ENCODE assay signal across 8 mouse cellular contexts in genomic region chr2:167292854-167293253, GRCm38 (mm10). TPM values are rescaled to one million over a fixed set of nuclear protein-coding genes. Genes with fewer than 3 reads are reported as not detected.
DNase-seq lines count a peak whose midpoint lies in the region; ATAC-seq lines count a peak whose summit lies in the region.

No protein-coding gene starts in this region.

- H3K36me3 ChIP-seq in intestine, embryonic 16.5 days (ENCODE audit: control insufficient read depth, insufficient read depth, low read length): no peaks in the 10 kb centered on the region
- H3K36me3 ChIP-seq in stomach, embryonic 16.5 days (ENCODE audit: control insufficient read depth, insufficient read depth, low read length): no peaks in the 10 kb centered on the region

- peak; percentile 1 to 3 for DNase-seq in cerebellum, adult 18-20 months
- DNase-seq in cerebellum, adult 8-10 months: no peak
- peak; percentile 1 to 2 for DNase-seq in layer of hippocampus, adult 8-10 months (ENCODE audit: low spot score in 2 of 2)
- DNase-seq in layer of hippocampus, adult 11-12 months (ENCODE audit: low spot score): no peak
- peak; percentile 63 for DNase-seq in adrenal gland, adult 2 months
- no peak for DNase-seq in ovary, adult 18-20 months (ENCODE audit: low spot score)

- peak overlapping the region; percentile 32 for H3K9ac ChIP-seq in intestine, embryonic 16.5 days (ENCODE audit: low read depth, low read length)
- H3K9ac ChIP-seq in stomach, embryonic 16.5 days (ENCODE audit: low read length): no peak overlapping the region

- WGBS in intestine, embryonic 16.5 days: 3% methylated on average over 6 of the region's 6 CpGs
- 7% methylated on average over 6 of the region's 6 CpGs for WGBS in stomach, embryonic 16.5 days

- H3K27me3 ChIP-seq in intestine, embryonic 16.5 days (replicated peaks; ENCODE audit: control insufficient read depth, insufficient read depth, low read length): no peaks in the 10 kb centered on the region
- H3K27me3 ChIP-seq in stomach, embryonic 16.5 days (ENCODE audit: control insufficient read depth, insufficient read depth, low read length): no peaks in the 10 kb centered on the region

- H3K27ac ChIP-seq in intestine, embryonic 16.5 days (ENCODE audit: low read length): peak overlapping the region; percentile 71
- peak overlapping the region; percentile 52 for H3K27ac ChIP-seq in stomach, embryonic 16.5 days (ENCODE audit: low read length)

- ATAC-seq in intestine, embryonic 16.5 days: peak; percentile 89
- ATAC-seq in stomach, embryonic 16.5 days (ENCODE audit: insufficient read depth, low FRiP score): peak; percentile 68; the same call in 1 of the 2 replicates

- no peak overlapping the region for H3K4me2 ChIP-seq in intestine, embryonic 16.5 days (ENCODE audit: low read depth, low read length)
- 0 out of 2 replicates have a peak overlapping the region, but pooled peaks have one; percentile 25 for H3K4me2 ChIP-seq in stomach, embryonic 16.5 days (ENCODE audit: low read depth, low read length)

- H3K4me3 ChIP-seq in intestine, embryonic 16.5 days (ENCODE audit: low read length): no peak overlapping the region
- no peak overlapping the region for H3K4me3 ChIP-seq in stomach, embryonic 16.5 days (replicated peaks; ENCODE audit: low read length)

- peaks cover 10% of the 10 kb centered on the region for H3K4me1 ChIP-seq in intestine, embryonic 16.5 days (ENCODE audit: control insufficient read depth, insufficient read depth, low read length)
- H3K4me1 ChIP-seq in stomach, embryonic 16.5 days (ENCODE audit: control insufficient read depth, insufficient read depth, low read length): peaks cover 13% of the 10 kb centered on the region

- H3K9me3 ChIP-seq in intestine, embryonic 16.5 days (ENCODE audit: control insufficient read depth, low read length): no peaks in the 10 kb centered on the region
- no peaks in the 10 kb centered on the region for H3K9me3 ChIP-seq in stomach, embryonic 16.5 days (replicated peaks; ENCODE audit: control insufficient read depth, low read length)

RNA-seq across cellular contexts. Expression of gene Ptgis, which starts 52.5 kb away (rescaled TPM):
- 1 to 10 TPM; 1.7 to 2.2 (median 1.7) TPM for total RNA-seq in layer of hippocampus, adult 8-10 months (2022)
- 10 to 100 TPM; 17.3 to 37.2 TPM for total RNA-seq in adrenal gland, adult 2 months (2021)
- polyA plus RNA-seq in adrenal gland, adult 2 months (2012; rRNA removed): 65.3 and 74.3 TPM in 2 replicates
- polyA plus RNA-seq in intestine, embryonic 16.5 days (2015; fragmentation: Nextera tagmentation; extraction: Ambion mirVana): 12.0 and 12.8 TPM in 2 replicates
- polyA plus RNA-seq in stomach, embryonic 16.5 days (2015; fragmentation: Nextera tagmentation; extraction: Ambion mirVana): 23.5 and 24.3 TPM in 2 replicates

RNA-seq across cellular contexts. Expression of gene B4galt5, which starts 56.1 kb away (rescaled TPM):
- 10 to 100 TPM; 34.6 to 43.0 (median 39.7) TPM for total RNA-seq in layer of hippocampus, adult 8-10 months (2022)
- total RNA-seq in adrenal gland, adult 2 months (2021): 100 to 1,000 TPM in 1 of 2 experiments, 10 to 100 TPM in 1; 92.7 to 113 TPM
- 43.9 and 47.6 TPM in 2 replicates for polyA plus RNA-seq in adrenal gland, adult 2 months (2012; rRNA removed)
- polyA plus RNA-seq in intestine, embryonic 16.5 days (2015; fragmentation: Nextera tagmentation; extraction: Ambion mirVana): 7.2 and 8.1 TPM in 2 replicates
- 7.0 and 7.5 TPM in 2 replicates for polyA plus RNA-seq in stomach, embryonic 16.5 days (2015; fragmentation: Nextera tagmentation; extraction: Ambion mirVana)

Comparison
In these comparisons a context has a peak if more than half of its experiments do, and no peak if none do; other contexts are left out.
1. DNase-seq: peak in cerebellum, adult 18-20 months (2 of 2), layer of hippocampus, adult 8-10 months (2 of 2) and adrenal gland, adult 2 months (single experiment); none in cerebellum, adult 8-10 months (single experiment), layer of hippocampus, adult 11-12 months (single experiment) and ovary, adult 18-20 months (single experiment).